Comparison of ENCODE assay signal across 13 mouse cellular contexts in the genomic region with DNA sequence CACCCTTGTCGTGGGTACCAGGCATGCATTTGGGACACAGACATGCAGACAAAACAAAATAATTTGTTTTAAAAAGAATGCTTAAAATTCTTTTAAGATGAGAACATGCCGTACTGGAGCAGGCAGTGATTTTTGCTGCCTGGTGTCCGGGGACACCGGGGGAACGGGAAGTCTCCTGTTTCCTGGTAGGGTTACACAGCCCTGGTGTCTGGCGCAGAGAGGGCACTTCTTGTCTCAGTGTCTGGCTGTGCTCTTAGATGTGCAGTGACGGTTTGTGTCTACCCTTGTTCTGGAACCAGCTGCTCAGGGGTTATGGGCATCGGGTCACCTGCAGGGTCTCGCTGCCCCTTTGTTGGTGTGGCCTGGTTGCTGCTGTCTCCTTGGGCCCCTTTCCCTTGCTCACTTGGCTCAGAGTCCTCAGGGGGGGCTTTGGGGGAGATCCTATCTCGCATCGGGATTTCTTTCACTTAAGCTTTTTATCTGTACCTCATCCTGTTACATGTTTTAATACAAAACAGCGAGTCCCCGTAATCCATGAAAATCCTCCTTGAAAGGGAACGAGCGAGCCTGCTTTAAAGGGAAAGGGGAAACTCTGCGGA.
DNase-seq lines count a peak whose midpoint lies in the region; ATAC-seq and TF ChIP-seq lines count a peak whose summit lies in the region.
"Had no signal": no experiment of that assay in that cellular context is flagged by ENCODE, and none has a peak within 500 bp of the region (broad histone marks: within the 10 kb centered on the region; RNA-seq: fewer than 3 reads in every experiment).

No protein-coding gene starts in this region.

- no peaks in the 10 kb centered on the region for H3K27me3 ChIP-seq in forebrain, embryonic 10.5 days (ENCODE audit: poor library complexity, severe bottlenecking)
- no peaks in the 10 kb centered on the region for H3K27me3 ChIP-seq in forebrain, embryonic 15.5 days
- H3K27me3 ChIP-seq in kidney, adult 2 months (replicated peaks; ENCODE audit: control insufficient read depth, insufficient read depth, low read length) = no peaks in the 10 kb centered on the region
- H3K27me3 ChIP-seq in testis, adult 2 months (ENCODE audit: control insufficient read depth, insufficient read depth, low read length) = no peaks in the 10 kb centered on the region
- H3K27me3 ChIP-seq: hindbrain, embryonic 15.5 days; limb, embryonic 12.5 days had no signal

- H3K4me2 ChIP-seq in forebrain, embryonic 15.5 days (replicated peaks) = no peak overlapping the region
- H3K4me2 ChIP-seq: hindbrain, embryonic 15.5 days; limb, embryonic 12.5 days had no signal

- H3K27ac ChIP-seq in forebrain, embryonic 10.5 days = peak overlapping the region; percentile 40; the same call in 1 of the 2 replicates
- H3K27ac ChIP-seq in forebrain, embryonic 15.5 days (replicated peaks) = no peak overlapping the region
- H3K27ac ChIP-seq in kidney, adult 2 months (ENCODE audit: insufficient read depth, low read depth, low read length) = peak overlapping the region; percentile 70
- peak overlapping the region; percentile 63; the same call in 1 of the 2 replicates for H3K27ac ChIP-seq in testis, adult 2 months (ENCODE audit: control insufficient read depth, insufficient read depth, low read depth, low read length)
- H3K27ac ChIP-seq: hindbrain, embryonic 15.5 days; layer of hippocampus, adult 2 months; limb, embryonic 12.5 days had no signal

- TF ChIP-seq CTCF in kidney, adult 2 months (conservative IDR thresholded peaks at IDR 0.05; ENCODE audit: insufficient read depth, insufficient read length, low read depth, low read length) = no peak
- TF ChIP-seq CTCF in testis, adult 2 months (IDR thresholded peaks at IDR 0.05; ENCODE audit: control insufficient read depth, insufficient read depth, insufficient replicate concordance, low read depth, low read length) = no peak

- H3K9me3 ChIP-seq in forebrain, embryonic 10.5 days = no peaks in the 10 kb centered on the region
- no peaks in the 10 kb centered on the region for H3K9me3 ChIP-seq in forebrain, embryonic 15.5 days
- H3K9me3 ChIP-seq: hindbrain, embryonic 15.5 days; limb, embryonic 12.5 days had no signal

- TF ChIP-seq POLR2A in kidney, adult 2 months (IDR thresholded peaks at IDR 0.05; ENCODE audit: low read depth, low read length) = no peak
- no peak for TF ChIP-seq POLR2A in testis, adult 2 months (IDR thresholded peaks at IDR 0.05; ENCODE audit: control insufficient read depth, low read depth, low read length)

- 67% methylated on average over 16 of the region's 16 CpGs for WGBS in forebrain, embryonic 10.5 days
- 73% methylated on average over 16 of the region's 16 CpGs for WGBS in forebrain, embryonic 15.5 days
- WGBS in kidney, adult 2 months = 64% methylated on average over 16 of the region's 16 CpGs

- no peak overlapping the region for H3K9ac ChIP-seq in forebrain, embryonic 15.5 days (replicated peaks)
- H3K9ac ChIP-seq: hindbrain, embryonic 15.5 days; limb, embryonic 12.5 days had no signal

- no peak for ATAC-seq in forebrain, embryonic 15.5 days (replicated peaks)

- DNase-seq in forebrain, embryonic 10.5 days (ENCODE audit: extremely low spot score, low spot score) = no peak
- DNase-seq in kidney, adult 2 months = peak; percentile 60
- DNase-seq in kidney, adult 18-20 months = no peak
- DNase-seq in testis, postnatal 10 days (ENCODE audit: low spot score) = no peak
- no peak for DNase-seq in right cerebral cortex, postnatal 4 days
- no peak for DNase-seq in embryo, embryonic 10 days (ENCODE audit: low spot score)
- DNase-seq: lung, postnatal 4 days; thymus, postnatal 36 days had no signal

- H3K4me1 ChIP-seq in forebrain, embryonic 10.5 days = peaks cover 11% of the 10 kb centered on the region
- 0 out of 2 replicates have a peak, but pooled peaks cover 4% of the 10 kb centered on the region for H3K4me1 ChIP-seq in forebrain, embryonic 15.5 days
- no peaks in the 10 kb centered on the region for H3K4me1 ChIP-seq in kidney, adult 2 months (ENCODE audit: control insufficient read depth, insufficient read depth, low read length)
- H3K4me1 ChIP-seq in testis, adult 2 months (ENCODE audit: control insufficient read depth, insufficient read depth, low read length) = no peaks in the 10 kb centered on the region
- H3K4me1 ChIP-seq: hindbrain, embryonic 15.5 days; limb, embryonic 12.5 days had no signal

- peaks cover 80% of the 10 kb centered on the region for H3K36me3 ChIP-seq in forebrain, embryonic 10.5 days (replicated peaks)
- H3K36me3 ChIP-seq in forebrain, embryonic 15.5 days = no peaks in the 10 kb centered on the region
- H3K36me3 ChIP-seq in kidney, adult 2 months (ENCODE audit: control insufficient read depth, insufficient read depth, low read length) = no peaks in the 10 kb centered on the region; the same call in 1 of the 2 replicates
- H3K36me3 ChIP-seq in testis, adult 2 months (ENCODE audit: control insufficient read depth, insufficient read depth, low read length) = no peaks in the 10 kb centered on the region
- H3K36me3 ChIP-seq: hindbrain, embryonic 15.5 days had no signal

- H3K4me3 ChIP-seq in forebrain, embryonic 10.5 days = no peak overlapping the region
- H3K4me3 ChIP-seq in forebrain, embryonic 15.5 days = no peak overlapping the region
- H3K4me3 ChIP-seq in kidney, adult 2 months (ENCODE audit: insufficient read depth, low read depth, low read length) = no peak overlapping the region
- no peak overlapping the region for H3K4me3 ChIP-seq in testis, adult 2 months (ENCODE audit: control insufficient read depth, low read depth, low read length)
- H3K4me3 ChIP-seq: hindbrain, embryonic 15.5 days; layer of hippocampus, adult 2 months; limb, embryonic 12.5 days had no signal
